Mouse (Mus musculus) layer of hippocampus, postnatal 14 days (tissue): ENCODE measurements around the gene Ndufaf2. TPM values are rescaled to one million over a fixed set of nuclear protein-coding genes. Genes with fewer than 3 reads are reported as not detected.
A peak's percentile ranks its signal among the peaks of the same experiment; 100 is the strongest.

ENCODE experiments used
- DNase-seq, 2 experiments: peaks; one replicate each; pipeline ENCODE4 v3.0.0; 2021 to 2022; ENCODE audit warnings: low spot score in 2 of 2, mixed read lengths in 1 of 2
- total RNA-seq, 2 experiments: library from RNA; stranded (reverse); gene quantifications; 2 replicates each; pipeline ENCODE4 v1.2.3; 2021

Gene Ndufaf2
- total RNA-seq, 2 experiments from 2014 or later: 24.2 to 24.5 TPM

GRCm38 (mm10) chr13:108086724-108087123 is 71.7 kb downstream of the Ndufaf2 start:
- DNase-seq: no peak

- no peak for DNase-seq
Observed at GRCm38 (mm10) chr13:108086036-108086435, 72.4 kb downstream of the Ndufaf2 start.

DNA sequence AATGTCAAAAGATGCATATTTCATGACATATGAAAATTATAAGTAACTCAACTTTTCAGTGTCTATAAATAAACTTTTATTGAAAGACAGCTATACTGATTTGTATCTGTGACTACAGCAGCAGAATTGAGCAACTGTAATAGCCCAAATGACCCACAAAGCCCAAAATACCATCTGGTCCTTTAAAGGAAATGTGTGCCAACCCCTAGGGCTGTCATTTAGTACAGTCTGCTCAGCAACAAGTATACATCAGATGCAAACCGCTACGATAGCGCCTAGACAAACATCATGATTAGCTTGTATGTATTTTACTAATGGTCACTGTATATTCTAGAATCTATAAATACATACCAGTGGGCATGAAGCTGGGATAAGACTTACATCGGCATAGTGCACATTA is 74.3 kb downstream of the Ndufaf2 start:
- DNase-seq: no peak

DNA sequence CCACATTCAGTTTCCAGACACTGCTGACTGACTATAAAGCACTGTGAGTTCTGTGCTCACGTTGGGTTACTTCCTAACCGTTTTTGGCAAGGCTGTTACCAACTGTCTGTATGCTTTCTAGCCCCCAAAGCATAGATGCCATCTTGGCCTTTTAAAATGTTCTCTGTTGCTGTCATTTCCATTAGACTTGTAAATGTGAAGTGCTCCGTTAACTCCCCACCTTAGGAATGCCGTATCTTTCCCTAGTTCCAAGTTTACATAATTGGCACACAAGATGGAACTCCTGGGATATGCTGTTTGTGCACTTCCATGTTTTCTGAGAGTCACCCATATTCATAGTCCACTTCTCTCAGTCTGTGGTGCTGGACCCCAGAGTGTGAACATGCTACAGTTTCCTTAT is 80.5 kb downstream of the Ndufaf2 start:
- DNase-seq: no peak

DNA sequence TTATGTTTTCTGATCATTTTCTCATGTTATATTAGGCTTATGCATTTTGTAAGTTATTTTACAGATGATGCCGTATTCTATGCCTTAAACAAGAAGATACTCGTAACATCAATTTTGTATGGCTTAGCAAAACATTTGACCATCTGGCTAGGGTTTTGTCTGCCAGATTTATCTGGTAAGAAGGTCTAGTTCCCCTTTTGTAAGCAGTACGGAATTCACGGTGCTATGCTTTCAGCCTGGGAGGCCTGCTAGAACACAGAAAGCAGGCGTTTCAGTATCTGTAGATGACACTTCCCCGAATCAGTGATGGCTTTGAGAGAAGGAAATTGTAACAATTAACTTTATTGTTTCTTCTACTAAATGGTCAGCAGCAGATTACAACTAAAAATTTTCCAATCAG is 80.9 kb downstream of the Ndufaf2 start:
- DNase-seq: no peak

GRCm38 (mm10) chr13:108070171-108070570 is 88.3 kb downstream of the Ndufaf2 start:
- DNase-seq: no peak

GRCm38 (mm10) chr13:108069151-108069550 is 89.3 kb downstream of the Ndufaf2 start:
- DNase-seq: no peak

DNA sequence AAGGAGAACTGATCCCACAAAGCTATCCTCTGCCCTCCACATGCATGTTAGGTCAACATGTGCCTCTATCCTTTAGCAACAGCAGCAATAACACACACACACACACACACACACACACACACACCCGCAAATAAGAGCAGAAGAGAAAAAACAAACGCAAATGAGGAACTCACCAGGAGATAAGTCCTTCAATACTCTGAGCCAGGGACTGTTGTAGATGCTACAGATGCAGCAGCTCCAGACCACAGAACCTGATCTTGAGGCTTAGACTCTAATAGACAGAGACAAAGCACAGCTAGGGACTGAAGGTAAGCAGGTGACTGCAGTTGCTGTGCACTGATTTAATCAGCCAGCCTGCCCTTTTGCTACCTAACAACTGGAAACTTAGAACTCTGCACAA is 92.4 kb downstream of the Ndufaf2 start:
- DNase-seq: no peak

DNA sequence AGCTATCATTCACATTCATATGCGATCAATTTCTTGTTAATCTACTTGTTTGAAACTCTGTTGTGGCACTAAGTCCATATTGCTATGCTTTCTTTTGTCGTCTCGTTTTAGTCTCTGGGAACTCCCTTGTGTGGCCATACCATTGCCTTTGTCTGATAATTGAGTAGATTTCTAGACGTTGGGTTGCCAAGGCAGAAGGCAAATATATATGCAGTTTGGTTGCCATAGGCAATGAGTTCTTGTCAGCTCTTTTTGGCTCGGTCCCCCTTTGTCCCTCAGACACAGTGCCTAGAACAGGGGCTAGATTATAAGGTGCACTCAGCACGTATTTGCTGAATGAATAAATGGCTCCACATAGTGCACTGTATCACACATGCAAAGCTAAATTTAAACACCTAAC is 94.1 kb downstream of the Ndufaf2 start:
- DNase-seq: no peak

- no peak for DNase-seq
Observed at GRCm38 (mm10) chr13:108063374-108064134, 94.9 kb downstream of the Ndufaf2 start.

- no peak for DNase-seq
Observed at GRCm38 (mm10) chr13:108062900-108063299, 95.5 kb downstream of the Ndufaf2 start.

- DNase-seq: no peak
Observed at GRCm38 (mm10) chr13:108060936-108061578, 97.4 kb downstream of the Ndufaf2 start.

DNA sequence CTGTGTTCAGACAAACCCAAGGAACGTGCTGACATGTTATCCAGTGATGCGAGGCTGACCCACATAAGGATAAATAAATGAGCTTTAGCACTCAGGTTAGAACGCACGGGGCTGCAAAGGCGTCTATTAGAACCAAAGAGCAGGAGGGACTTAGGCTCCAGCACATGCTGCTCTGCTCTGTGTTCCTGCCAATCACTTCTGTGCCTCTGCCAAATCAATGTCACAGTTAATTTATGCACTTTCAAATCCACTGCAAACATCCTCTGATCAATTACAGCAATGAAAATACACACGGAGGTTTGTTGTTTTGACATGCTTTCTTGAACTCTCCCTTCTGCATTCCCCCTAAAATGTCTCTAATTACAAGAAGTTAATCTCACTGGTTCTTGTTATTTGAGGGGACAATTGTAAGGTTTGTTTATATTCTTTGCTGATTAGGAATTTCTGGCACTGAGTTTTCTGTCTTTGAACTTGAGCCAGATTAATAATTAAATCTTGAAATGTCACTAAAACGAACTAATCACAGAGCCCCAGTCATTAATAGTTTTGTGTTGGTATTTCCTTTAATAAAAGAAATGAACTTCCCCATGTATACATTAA is 98.0 kb downstream of the Ndufaf2 start:
- DNase-seq: peak in 1 of 2 experiments; percentile 73

GRCm38 (mm10) chr13:108056896-108057295 is 101.5 kb downstream of the Ndufaf2 start:
- no peak for DNase-seq

- DNase-seq: no peak
Observed at GRCm38 (mm10) chr13:108047364-108047763, 111.1 kb downstream of the Ndufaf2 start.

DNA sequence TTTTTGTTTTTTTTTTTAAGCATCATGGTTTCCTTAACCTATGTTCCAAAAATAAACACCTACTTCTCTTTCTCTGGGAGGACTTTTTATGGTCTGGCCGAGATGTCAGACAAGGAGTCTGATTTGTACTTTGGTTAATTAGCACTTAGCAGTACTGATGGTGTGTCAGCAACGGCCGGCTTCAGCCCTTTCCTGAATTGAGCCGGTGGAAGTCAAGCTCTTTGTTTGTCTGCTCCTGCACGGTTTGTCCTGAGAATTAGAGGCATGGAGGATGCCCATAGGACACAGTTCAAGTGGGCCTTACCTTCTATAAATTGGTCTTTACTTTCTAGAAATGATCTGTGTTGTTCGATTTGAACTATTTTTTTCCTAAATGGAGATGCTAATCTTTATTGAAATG is 111.5 kb downstream of the Ndufaf2 start:
- DNase-seq: no peak

- no peak for DNase-seq
Observed at GRCm38 (mm10) chr13:108046071-108046470, 112.4 kb downstream of the Ndufaf2 start.

DNA sequence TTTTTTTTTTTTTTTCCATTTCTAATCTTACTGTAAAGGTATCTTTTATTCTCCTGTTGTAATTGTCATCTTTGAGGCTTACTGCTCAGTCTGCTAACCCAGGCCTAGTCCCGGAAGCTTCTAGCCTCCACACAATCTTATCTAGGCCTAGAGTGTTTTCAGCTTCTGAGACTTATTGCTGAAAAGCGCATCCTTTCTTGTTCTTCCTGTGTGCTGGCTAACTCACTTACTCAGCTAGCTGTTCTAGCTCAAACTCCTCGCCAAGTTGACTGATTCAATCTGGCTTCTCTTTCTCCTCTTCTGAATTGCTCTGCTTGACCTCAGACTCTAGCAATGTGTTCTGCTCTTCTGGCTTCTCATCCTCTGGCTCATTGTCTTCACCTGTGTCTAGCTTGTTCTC is 112.8 kb downstream of the Ndufaf2 start:
- DNase-seq: no peak

DNA sequence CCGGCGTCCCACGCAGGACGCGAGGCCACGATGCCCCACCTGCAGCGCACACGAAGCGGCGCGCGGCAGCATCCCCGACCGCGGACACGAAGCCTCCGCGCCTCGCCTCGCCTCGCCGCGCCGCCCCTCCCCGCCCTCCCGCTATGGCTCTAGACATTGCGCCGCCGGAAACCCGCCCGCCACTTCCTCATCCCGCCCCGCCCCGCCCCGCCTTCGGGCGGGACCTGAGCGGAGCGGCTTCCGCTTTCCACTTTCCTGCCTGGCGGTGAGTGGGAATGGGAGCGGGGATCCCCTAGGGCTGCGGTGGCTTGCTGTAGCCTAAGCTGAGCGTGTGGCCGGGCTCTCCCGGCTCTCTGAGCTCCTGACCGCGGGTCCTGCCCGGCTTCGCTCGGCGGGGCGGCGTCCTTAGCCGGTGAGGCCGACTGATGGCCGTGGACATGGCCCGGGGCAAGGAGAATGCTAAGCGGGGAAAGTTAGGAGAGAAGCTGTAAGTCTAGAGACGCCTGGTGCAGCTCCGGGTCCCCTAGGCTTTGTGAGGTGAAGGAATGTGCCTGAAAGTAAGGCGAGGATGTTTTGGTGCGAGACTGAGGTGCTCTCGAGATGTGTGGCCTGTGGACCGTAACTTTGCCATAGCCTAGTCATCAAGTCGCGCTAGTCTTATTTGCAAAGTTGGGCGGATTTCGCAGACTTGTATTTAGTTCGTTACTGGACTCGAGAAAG is 114.0 kb downstream of the Ndufaf2 start, which contains the start of gene Smim15:
Gene Smim15 (plus strand): TSS at position 225 of the 720 bp plus-strand sequence.
- peak; percentile 86 to 90 for DNase-seq

- DNase-seq: peak; percentile 28 to 36
Observed at GRCm38 (mm10) chr13:108043431-108044221, 114.8 kb downstream of the Ndufaf2 start.

- DNase-seq: peak; percentile 60 to 73
Observed at GRCm38 (mm10) chr13:108041358-108041757, 117.1 kb downstream of the Ndufaf2 start.
